Mouse (Mus musculus) CH12.LX (cell line): ENCODE measurements around the gene Gm17949. TPM values are rescaled to one million over a fixed set of nuclear protein-coding genes. Genes with fewer than 3 reads are reported as not detected.
A peak's percentile ranks its signal among the peaks of the same experiment; 100 is the strongest.

Experiments
- DNase-seq: peaks from one replicate; pipeline ENCODE4 v3.0.0-alpha.2; 2013; ENCODE audit errors: extremely low read depth
- H3K27ac ChIP-seq: 2 replicates; pipeline ENCODE4 v1.5.1; 2012; ENCODE audit warnings: low read depth, mild to moderate bottlenecking, control low read depth, moderate library complexity; ENCODE audit not compliant: insufficient read depth
- H3K27me3 ChIP-seq: replicated peaks from 2 replicates; pipeline ENCODE3; 2012; ENCODE audit warnings: inconsistent platforms
- H3K36me3 ChIP-seq, 2 experiments: replicated peaks in 1 of 2; 2 replicates each; pipeline versions ENCODE3 to v1.6.1; 2012; ENCODE audit warnings: inconsistent platforms in 1 of 2, low read length in 1 of 2, mild to moderate bottlenecking in 1 of 2, mixed read lengths in 1 of 2, moderate library complexity in 1 of 2; ENCODE audit not compliant: control insufficient read depth in 1 of 2, insufficient read depth in 1 of 2
- H3K4me1 ChIP-seq, 2 experiments: 2 replicates each; pipeline ENCODE4 v1.6.1; 2012; ENCODE audit warnings: inconsistent platforms in 1 of 2, moderate library complexity in 1 of 2; ENCODE audit not compliant: insufficient read depth in 2 of 2, control insufficient read depth in 1 of 2
- H3K4me2 ChIP-seq: 2 replicates; pipeline ENCODE4 v1.6.1; 2012; ENCODE audit warnings: low read depth, mild to moderate bottlenecking, control low read depth; ENCODE audit not compliant: poor library complexity, insufficient read depth, severe bottlenecking
- H3K4me3 ChIP-seq, 3 experiments: fragments of 150-350 bp in 1 of 3; sonication (generic) in 1 of 3; replicated peaks in 1 of 3; 2 replicates each; pipeline versions ENCODE3 to v1.5.1; 2011 to 2012; ENCODE audit warnings: low read depth in 2 of 3, low read length in 2 of 3, mild to moderate bottlenecking in 2 of 3, moderate library complexity in 2 of 3, control low read depth in 1 of 3, improper control_type of control experiment in 1 of 3, inconsistent platforms in 1 of 3, mixed read lengths in 1 of 3; ENCODE audit not compliant: poor library complexity in 1 of 3
- H3K79me2 ChIP-seq: replicated peaks from 2 replicates; pipeline ENCODE4 v1.6.1; 2012; ENCODE audit warnings: mild to moderate bottlenecking, moderate library complexity; ENCODE audit not compliant: control insufficient read depth, poor library complexity, insufficient read depth, severe bottlenecking; ENCODE audit errors: extremely low read depth
- H3K9ac ChIP-seq: 2 replicates; pipeline ENCODE4 v1.6.1; 2012; ENCODE audit warnings: low read depth, mild to moderate bottlenecking, control low read depth, moderate library complexity; ENCODE audit not compliant: insufficient read depth
- H3K9me3 ChIP-seq: replicated peaks from 2 replicates; pipeline ENCODE3; 2012; ENCODE audit warnings: low read length, inconsistent platforms, mixed read lengths
- JUN ChIP-seq: IDR thresholded peaks from 2 replicates; pipeline ENCODE4 v1.6.1; 2011; ENCODE audit warnings: low read depth, mild to moderate bottlenecking, low read length, improper control_type of control experiment, moderate library complexity; ENCODE audit not compliant: insufficient read depth
- MEF2A ChIP-seq: IDR thresholded peaks from 2 replicates; pipeline ENCODE4 v1.6.1; 2014; ENCODE audit warnings: low read depth, mild to moderate bottlenecking, inconsistent platforms, low read length, improper control_type of control experiment, borderline replicate concordance
- NELFE ChIP-seq: IDR thresholded peaks from 2 replicates; pipeline ENCODE4 v1.6.1; 2011; ENCODE audit warnings: low read depth, low read length, improper control_type of control experiment
- POLR2A ChIP-seq: IDR thresholded peaks from 2 replicates; pipeline ENCODE4 v1.6.1; 2011; ENCODE audit warnings: low read depth, mild to moderate bottlenecking, improper control_type of control experiment, low read length
- POLR2AphosphoS2 ChIP-seq: IDR thresholded peaks from 2 replicates; pipeline ENCODE4 v1.6.1; 2011; ENCODE audit warnings: low read depth, low read length, improper control_type of control experiment
- SIN3A ChIP-seq: IDR thresholded peaks from 2 replicates; pipeline ENCODE4 v1.6.1; 2012; ENCODE audit warnings: low read length, improper control_type of control experiment, inconsistent platforms
- TBP ChIP-seq: conservative IDR thresholded peaks from 2 replicates; pipeline ENCODE4 v1.6.1; 2011; ENCODE audit warnings: low read depth, low read length, improper control_type of control experiment
- USF1 ChIP-seq: IDR thresholded peaks from 2 replicates; pipeline ENCODE4 v1.6.1; 2014; ENCODE audit warnings: low read depth, mild to moderate bottlenecking, inconsistent platforms, low read length, improper control_type of control experiment
- dilution Hi-C: fragments of 300-500 bp; cut with MboI; formaldehyde crosslinking; loops from 2 replicates; pipeline ENCODE4 v1.14.3; 2020; ENCODE audit warnings: low sequenced_read_pairs; ENCODE audit not compliant: extremely low pct_unique_long_range_greater_than_20kb, extremely low pct_ligation_motif_present
- in situ Hi-C: fragments of 300-500 bp; cut with MboI; formaldehyde crosslinking; loops from 3 replicates; pipeline ENCODE4 v1.14.3; 2019; ENCODE audit warnings: low sequenced_read_pairs, low pct_ligation_motif_present, low pct_unique_long_range_greater_than_20kb, mixed read lengths
- polyA plus RNA-seq: library from polyadenylated mRNA; unstranded; fragments of >175 nt; gene quantifications from 2 replicates; pipeline ENCODE4 v1.2.1, GENCODE M21; 2012; ENCODE audit warnings: low read depth; ENCODE audit not compliant: insufficient read length
- total RNA-seq, 2 experiments: library from RNA; depleted of rRNA; stranded (reverse); fragments of 300-350 nt in 1 of 2; fragments of >200 nt in 1 of 2; gene quantifications; 2 replicates each; pipeline ENCODE4 v1.2.3; 2012 to 2014

The Gm17949 gene
- total and polyA plus RNA-seq, 3 experiments = not detected

DNA sequence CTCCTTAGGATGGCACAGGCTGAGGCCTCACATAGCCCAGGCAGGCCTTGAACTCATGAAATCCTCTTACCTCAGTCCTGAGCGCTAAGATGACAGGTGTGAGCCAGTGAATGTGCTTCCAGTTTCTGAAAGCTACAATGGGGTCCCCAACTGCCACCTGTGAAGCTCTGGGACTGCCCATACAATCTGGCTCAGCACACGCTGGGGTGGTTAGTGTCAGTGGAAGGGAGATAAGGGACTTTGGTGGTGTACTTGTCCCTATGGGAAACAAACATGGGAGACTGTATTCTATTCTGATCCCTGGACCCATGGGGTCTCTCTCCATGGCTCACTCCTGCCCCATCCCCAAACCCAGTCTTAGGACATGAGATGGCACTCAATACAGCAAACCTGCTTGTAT lies 8.4 kb downstream of the Gm17949 start:
- Histone ChIP-seq H3K9me3 (no peaks in the 10 kb centered on the region), H3K4me3 (no peak overlapping the region), H3K79me2 (no peaks in the 10 kb centered on the region), H3K4me1 (peaks cover 0 to 10% of the 10 kb centered on the region in 2 experiments; a peak in 2 of 4 replicates), H3K4me2 (no peak overlapping the region), H3K27ac (no peak overlapping the region), H3K9ac (no peak overlapping the region), H3K27me3 (no peaks in the 10 kb centered on the region), H3K36me3 (peaks cover 44 to 55% of the 10 kb centered on the region in 2 experiments)
- TF ChIP-seq POLR2AphosphoS2 (peak; percentile 68; the same call in 1 of the 2 replicates), POLR2A (peak; percentile 6; the same call in 1 of the 2 replicates), JUN (no peak), USF1 (no peak)
- in situ Hi-C loops (no loop called here), dilution Hi-C loops (no loop called here)
- DNase-seq = no peak

- TF ChIP-seq MEF2A = no peak
- TF ChIP-seq JUN = no peak
- no peak overlapping the region for H3K4me2 ChIP-seq
- DNase-seq = no peak
- H3K4me3 ChIP-seq = no peak overlapping the region
- peaks cover 0 to 10% of the 10 kb centered on the region in 2 experiments; a peak in 2 of 4 replicates for H3K4me1 ChIP-seq
- peaks cover 57 to 68% of the 10 kb centered on the region in 2 experiments for H3K36me3 ChIP-seq
- in situ Hi-C loops = no loop called here
- H3K9me3 ChIP-seq = no peaks in the 10 kb centered on the region
- H3K27ac ChIP-seq = no peak overlapping the region
- dilution Hi-C loops = no loop called here
- no peaks in the 10 kb centered on the region for H3K27me3 ChIP-seq
- no peaks in the 10 kb centered on the region for H3K79me2 ChIP-seq
- H3K9ac ChIP-seq = no peak overlapping the region
These were observed 9.7 kb downstream of the Gm17949 start for GRCm38 (mm10) chr17:57020960-57021359.

GRCm38 (mm10) chr17:57027471-57027870 lies 16.2 kb downstream of the Gm17949 start:
- DNase-seq = no peak
- H3K36me3 ChIP-seq = peaks cover 62 to 68% of the 10 kb centered on the region in 2 experiments
- dilution Hi-C loops = no loop called here
- peaks cover 47% of the 10 kb centered on the region for H3K79me2 ChIP-seq
- TF ChIP-seq POLR2A (no peak), NELFE (no peak)
- peaks cover 5 to 25% of the 10 kb centered on the region in 2 experiments; a peak in 2 of 4 replicates for H3K4me1 ChIP-seq
- in situ Hi-C loops = no loop called here
- H3K9me3 ChIP-seq = no peaks in the 10 kb centered on the region
- H3K27me3 ChIP-seq = no peaks in the 10 kb centered on the region
- H3K4me2 ChIP-seq = no peak overlapping the region
- H3K9ac ChIP-seq = no peak overlapping the region
- no peak overlapping the region for H3K27ac ChIP-seq
- H3K4me3 ChIP-seq = no peak overlapping the region

GRCm38 (mm10) chr17:57029691-57030090 lies 18.4 kb downstream of the Gm17949 start:
- Histone ChIP-seq H3K9ac (peak overlapping the region; percentile 100), H3K27ac (no peak overlapping the region), H3K36me3 (peaks cover 40 to 46% of the 10 kb centered on the region in 2 experiments), H3K79me2 (peaks cover 47% of the 10 kb centered on the region), H3K4me1 (peaks cover 7 to 27% of the 10 kb centered on the region in 2 experiments; a peak in 3 of 4 replicates), H3K9me3 (no peaks in the 10 kb centered on the region), H3K4me3 (peak overlapping the region; percentile 82 to 95 (median 83)), H3K4me2 (peak overlapping the region; percentile 99), H3K27me3 (no peaks in the 10 kb centered on the region)
- peak; percentile 62 for DNase-seq
- in situ Hi-C loops (no loop called here), dilution Hi-C loops (no loop called here)
- TF ChIP-seq TBP (0 out of 2 replicates have a peak, but pooled peaks have one; percentile 18), POLR2A (0 out of 2 replicates have a peak, but pooled peaks have one; percentile 25), SIN3A (no peak)
